Mouse (Mus musculus): ENCODE results near the gene Sf3b2. TPM values are rescaled to one million over a fixed set of nuclear protein-coding genes. Genes with fewer than 3 reads are reported as not detected.

Sf3b2 gene
- polyA plus RNA-seq (2017; shearing (Covaris generic)): 294 TPM

GRCm38 (mm10) chr19:5294972-5295735 lies at the start of gene Sf3b2:
Gene Sf3b2, minus strand, starts transcription at chr19:5295455.

GRCm38 (mm10) chr19:5335441-5335840 lies 40.2 kb upstream of the Sf3b2 start, which contains the start of gene Catsper1:
Gene Catsper1, plus strand, starts transcription at chr19:5335741.

GRCm38 (mm10) chr19:5297903-5298800 lies 2.9 kb upstream of the Sf3b2 start, which contains the start of gene Gal3st3:
Gene Gal3st3, plus strand, starts transcription at chr19:5298331.

GRCm38 (mm10) chr19:5272801-5273733 lies 22.2 kb downstream of the Sf3b2 start, which contains the start of gene Pacs1:
Gene Pacs1, minus strand, starts transcription at chr19:5273119.

Other genes starting within 250 kb of the Sf3b2 start
- 0.35 TPM for gene Rin1, start 245.0 kb downstream of the Sf3b2 start, polyA plus RNA-seq (2017; shearing (Covaris generic))
- gene Cd248, start 227.4 kb downstream of the Sf3b2 start, polyA plus RNA-seq (2017; shearing (Covaris generic)): not detected
- 0.57 TPM for gene Tmem151a, start 209.9 kb downstream of the Sf3b2 start, polyA plus RNA-seq (2017; shearing (Covaris generic))
- gene Yif1a, start 206.9 kb downstream of the Sf3b2 start, polyA plus RNA-seq (2017; shearing (Covaris generic)): 28.5 TPM
- gene Cnih2, start 196.9 kb downstream of the Sf3b2 start, polyA plus RNA-seq (2017; shearing (Covaris generic)): 0.87 TPM
- 151 TPM for gene Rab1b, start 188.4 kb downstream of the Sf3b2 start, polyA plus RNA-seq (2017; shearing (Covaris generic))
- gene Klc2, start 176.9 kb downstream of the Sf3b2 start, polyA plus RNA-seq (2017; shearing (Covaris generic)): 2.6 TPM
- 95.2 TPM for gene Pacs1, start 22.3 kb downstream of the Sf3b2 start, polyA plus RNA-seq (2017; shearing (Covaris generic))
- not detected for gene Gal3st3, start 2.9 kb upstream of the Sf3b2 start, polyA plus RNA-seq (2017; shearing (Covaris generic))
- not detected for gene Catsper1, start 40.3 kb upstream of the Sf3b2 start, polyA plus RNA-seq (2017; shearing (Covaris generic))
- gene Cst6, start 54.1 kb upstream of the Sf3b2 start, polyA plus RNA-seq (2017; shearing (Covaris generic)): 0.65 TPM
- 35.1 TPM for gene Eif1ad, start 71.3 kb upstream of the Sf3b2 start, polyA plus RNA-seq (2017; shearing (Covaris generic))
- 156 TPM for gene Banf1, start 71.7 kb upstream of the Sf3b2 start, polyA plus RNA-seq (2017; shearing (Covaris generic))
- 218 TPM for gene Sart1, start 93.2 kb upstream of the Sf3b2 start, polyA plus RNA-seq (2017; shearing (Covaris generic))
- gene Tsga10ip, start 107.1 kb upstream of the Sf3b2 start, polyA plus RNA-seq (2017; shearing (Covaris generic)): not detected
- 175 TPM for gene Drap1, start 129.5 kb upstream of the Sf3b2 start, polyA plus RNA-seq (2017; shearing (Covaris generic))
- 24.5 TPM for gene AI837181, start 129.7 kb upstream of the Sf3b2 start, polyA plus RNA-seq (2017; shearing (Covaris generic))
- gene Fosl1, start 152.1 kb upstream of the Sf3b2 start, polyA plus RNA-seq (2017; shearing (Covaris generic)): 0.77 TPM
- 4.4 TPM for gene Ccdc85b, start 162.4 kb upstream of the Sf3b2 start, polyA plus RNA-seq (2017; shearing (Covaris generic))
- 68.1 TPM for gene Fibp, start 165.2 kb upstream of the Sf3b2 start, polyA plus RNA-seq (2017; shearing (Covaris generic))
- 191 TPM for gene Ctsw, start 173.1 kb upstream of the Sf3b2 start, polyA plus RNA-seq (2017; shearing (Covaris generic))
- 0.86 TPM for gene Efemp2, start 178.5 kb upstream of the Sf3b2 start, polyA plus RNA-seq (2017; shearing (Covaris generic))
- gene Mus81, start 192.9 kb upstream of the Sf3b2 start, polyA plus RNA-seq (2017; shearing (Covaris generic)): 24.6 TPM
- gene Cfl1, start 195.0 kb upstream of the Sf3b2 start, polyA plus RNA-seq (2017; shearing (Covaris generic)): 2,701 TPM
- not detected for gene 1700020D05Rik, start 208.3 kb upstream of the Sf3b2 start, polyA plus RNA-seq (2017; shearing (Covaris generic))
- gene Snx32, start 215.1 kb upstream of the Sf3b2 start, polyA plus RNA-seq (2017; shearing (Covaris generic)): 3.8 TPM

Data from effector memory CD4-positive, alpha-beta T cell, adult 5 months (primary cell).